Comparison of ENCODE assay signal across 32 mouse cellular contexts in genomic region chr8:121889317-121889716, GRCm38 (mm10). TPM values are rescaled to one million over a fixed set of nuclear protein-coding genes. Genes with fewer than 3 reads are reported as not detected.
DNase-seq lines count a peak whose midpoint lies in the region; ATAC-seq and TF ChIP-seq lines count a peak whose summit lies in the region.
"Had no signal": no experiment of that assay in that cellular context is flagged by ENCODE, and none has a peak within 500 bp of the region (broad histone marks: within the 10 kb centered on the region; RNA-seq: fewer than 3 reads in every experiment).

No protein-coding gene starts in this region.

- ATAC-seq in stomach, postnatal 0 days (ENCODE audit: low FRiP score, low TSS enrichment), result peak; percentile 34
- ATAC-seq: forebrain, embryonic 13.5 days; midbrain, embryonic 16.5 days had no signal

- no peak for TF ChIP-seq EP300 in stomach, postnatal 0 days (optimal IDR thresholded peaks at IDR 0.05)

- no peak overlapping the region for H3K4me2 ChIP-seq in stomach, postnatal 0 days (replicated peaks; ENCODE audit: low read depth)
- H3K4me2 ChIP-seq: embryonic facial prominence, embryonic 15.5 days; forebrain, embryonic 13.5 days; heart, embryonic 15.5 days; kidney, embryonic 15.5 days; lung, embryonic 15.5 days; midbrain, embryonic 11.5 days; neural tube, embryonic 12.5 days had no signal

- peak; percentile 45 for DNase-seq in adrenal gland, postnatal 10 days
- DNase-seq in adrenal gland, adult 18-20 months (ENCODE audit: low spot score in 2 of 2), result no peak
- peak; percentile 87 for DNase-seq in 3T3-L1 (ENCODE audit: low read depth, low spot score)
- DNase-seq in adrenal gland, postnatal 14 days, result peak; percentile 52
- no peak for DNase-seq in stomach, postnatal 0 days (ENCODE audit: low spot score)
- no peak for DNase-seq in cerebellum, adult 2 months
- DNase-seq in layer of hippocampus, adult 8-10 months (ENCODE audit: low spot score in 2 of 2), result no peak
- DNase-seq: B cell, adult 2 months; heart, adult 11 months; kidney, adult 11 months; kidney, postnatal 25 days; right cerebral cortex, adult 18-20 months; spleen, adult 18-20 months; thymus, adult 2 months; thymus, postnatal 36 days had no signal

- H3K4me3 ChIP-seq in stomach, postnatal 0 days (ENCODE audit: low read depth, low read length), result no peak overlapping the region
- no peak overlapping the region for H3K4me3 ChIP-seq in cerebellum, adult 2 months (replicated peaks; ENCODE audit: insufficient read depth, low read depth, low read length)
- H3K4me3 ChIP-seq: embryonic facial prominence, embryonic 10.5 days; embryonic facial prominence, embryonic 15.5 days; forebrain, embryonic 13.5 days; heart, embryonic 10.5 days; heart, embryonic 15.5 days; kidney, embryonic 15.5 days; lung, embryonic 15.5 days; neural tube, embryonic 12.5 days had no signal

- H3K27ac ChIP-seq in stomach, postnatal 0 days (replicated peaks), result no peak overlapping the region
- no peak overlapping the region for H3K27ac ChIP-seq in cerebellum, adult 2 months (ENCODE audit: insufficient read depth, low read length)
- H3K27ac ChIP-seq: embryonic facial prominence, embryonic 10.5 days; embryonic facial prominence, embryonic 15.5 days; forebrain, embryonic 13.5 days; heart, embryonic 10.5 days; heart, embryonic 15.5 days; kidney, embryonic 15.5 days; liver, embryonic 14.5 days; lung, embryonic 15.5 days; neural tube, embryonic 12.5 days had no signal

- WGBS in stomach, postnatal 0 days, result 50% methylated on average over 1 of the region's 1 CpGs
- 97% methylated on average over 1 of the region's 1 CpGs for WGBS in cerebellum, adult 2 months

- H3K27me3 ChIP-seq in stomach, postnatal 0 days (ENCODE audit: control insufficient read depth, insufficient read depth, low read length), result no peaks in the 10 kb centered on the region
- H3K27me3 ChIP-seq in cerebellum, adult 2 months (ENCODE audit: control insufficient read depth, insufficient read depth, low read length), result no peaks in the 10 kb centered on the region
- H3K27me3 ChIP-seq: embryonic facial prominence, embryonic 15.5 days; forebrain, embryonic 13.5 days; heart, embryonic 15.5 days; kidney, embryonic 15.5 days; lung, embryonic 15.5 days; neural tube, embryonic 12.5 days had no signal

- no peaks in the 10 kb centered on the region for H3K4me1 ChIP-seq in stomach, postnatal 0 days (replicated peaks; ENCODE audit: control insufficient read depth, insufficient read depth)
- H3K4me1 ChIP-seq in cerebellum, adult 2 months (ENCODE audit: control insufficient read depth, insufficient read depth, low read length), result peaks cover 52% of the 10 kb centered on the region
- H3K4me1 ChIP-seq: embryonic facial prominence, embryonic 10.5 days; embryonic facial prominence, embryonic 15.5 days; forebrain, embryonic 13.5 days; lung, embryonic 15.5 days; neural tube, embryonic 12.5 days had no signal

- H3K9ac ChIP-seq in stomach, postnatal 0 days (ENCODE audit: low read length), result no peak overlapping the region
- H3K9ac ChIP-seq: embryonic facial prominence, embryonic 15.5 days; forebrain, embryonic 13.5 days; heart, embryonic 15.5 days; kidney, embryonic 15.5 days; liver, embryonic 14.5 days; lung, embryonic 15.5 days; neural tube, embryonic 12.5 days had no signal

- TF ChIP-seq POLR2A in cerebellum, adult 2 months (IDR thresholded peaks at IDR 0.05; ENCODE audit: borderline replicate concordance, insufficient read depth, low read length), result no peak

- peaks cover 14% of the 10 kb centered on the region for H3K36me3 ChIP-seq in stomach, postnatal 0 days (ENCODE audit: control insufficient read depth, insufficient read depth, low read length)

- no peaks in the 10 kb centered on the region for H3K9me3 ChIP-seq in stomach, postnatal 0 days (ENCODE audit: control insufficient read depth, low read length)
- H3K9me3 ChIP-seq: embryonic facial prominence, embryonic 10.5 days; embryonic facial prominence, embryonic 15.5 days; forebrain, embryonic 13.5 days; heart, embryonic 10.5 days; heart, embryonic 15.5 days; kidney, embryonic 15.5 days; lung, embryonic 15.5 days; neural tube, embryonic 12.5 days had no signal

- TF ChIP-seq CTCF in stomach, postnatal 0 days (IDR thresholded peaks at IDR 0.05; ENCODE audit: low read depth), result no peak
- TF ChIP-seq CTCF in cerebellum, adult 2 months (IDR thresholded peaks at IDR 0.05; ENCODE audit: borderline replicate concordance, insufficient read depth, low read depth, low read length), result no peak

RNA-seq across cellular contexts. Expression of gene Slc7a5, which starts 18.2 kb away (rescaled TPM):
- total RNA-seq in adrenal gland, postnatal 10 days (2021), result 10 to 100 TPM; 32.0 to 47.2 TPM
- 10 to 100 TPM; 35.3 to 48.3 TPM for total RNA-seq in adrenal gland, adult 18-20 months (2021)
- total RNA-seq in adrenal gland, postnatal 14 days (2021), result 41.4 and 46.8 TPM in 2 replicates
- polyA plus RNA-seq in stomach, postnatal 0 days (2015; fragmentation: Nextera tagmentation; extraction: Ambion mirVana), result 8.9 and 9.3 TPM in 2 replicates
- polyA plus RNA-seq in cerebellum, adult 2 months (2012; rRNA removed), result 70.7 and 78.0 TPM in 2 replicates
- 10 to 100 TPM; 52.0 to 66.6 (median 61.8) TPM for total RNA-seq in layer of hippocampus, adult 8-10 months (2022)

RNA-seq across cellular contexts. Expression of gene Car5a, which starts 55.4 kb away (rescaled TPM):
- 1 to 10 TPM; 2.3 to 4.6 TPM for total RNA-seq in adrenal gland, postnatal 10 days (2021)
- not detected for total RNA-seq in adrenal gland, adult 18-20 months (2021)
- total RNA-seq in adrenal gland, postnatal 14 days (2021), result 0.30 and 6.4 TPM in 2 replicates
- 0.12 and 0.30 TPM in 2 replicates for polyA plus RNA-seq in stomach, postnatal 0 days (2015; fragmentation: Nextera tagmentation; extraction: Ambion mirVana)
- polyA plus RNA-seq in cerebellum, adult 2 months (2012; rRNA removed), result 0.44 and 0.59 TPM in 2 replicates
- under 1 TPM in 1 of 4 experiments, not detected in 3; 0.41 TPM for total RNA-seq in layer of hippocampus, adult 8-10 months (2022)
- total RNA-seq: gastrocnemius, postnatal 14 days; heart, postnatal 25 days; layer of hippocampus, postnatal 25 days; megakaryocyte progenitor cell, adult 5-6 weeks had no signal
- polyA plus RNA-seq: embryonic facial prominence, embryonic 10.5 days; forebrain, embryonic 13.5 days; heart, embryonic 10.5 days; heart, embryonic 15.5 days; hindbrain, embryonic 11.5 days; limb, embryonic 14.5 days; lung, embryonic 15.5 days; thymus, adult 2 months had no signal

RNA-seq across cellular contexts. Expression of gene Klhdc4, which starts 59.9 kb away (rescaled TPM):
- total RNA-seq in adrenal gland, postnatal 10 days (2021), result 10 to 100 TPM; 18.0 to 20.4 TPM
- total RNA-seq in adrenal gland, adult 18-20 months (2021), result 10 to 100 TPM; 23.1 to 26.5 TPM
- 20.4 and 22.3 TPM in 2 replicates for total RNA-seq in adrenal gland, postnatal 14 days (2021)
- polyA plus RNA-seq in stomach, postnatal 0 days (2015; fragmentation: Nextera tagmentation; extraction: Ambion mirVana), result 13.7 and 14.7 TPM in 2 replicates
- 43.6 and 47.1 TPM in 2 replicates for polyA plus RNA-seq in cerebellum, adult 2 months (2012; rRNA removed)
- 10 to 100 TPM; 27.5 to 34.5 (median 32.9) TPM for total RNA-seq in layer of hippocampus, adult 8-10 months (2022)

Comparison
In these comparisons a context has a peak if more than half of its experiments do, and no peak if none do; other contexts are left out.
1. DNase-seq: peak in adrenal gland, postnatal 10 days (single experiment), 3T3-L1 (single experiment) and adrenal gland, postnatal 14 days (single experiment); none in adrenal gland, adult 18-20 months (0 of 2), stomach, postnatal 0 days (single experiment), cerebellum, adult 2 months (0 of 2) and layer of hippocampus, adult 8-10 months (0 of 2).